Mouse (Mus musculus) neural tube, embryonic 13.5 days (tissue): ENCODE results near the gene Trdmt1. TPM values are rescaled to one million over a fixed set of nuclear protein-coding genes. Genes with fewer than 3 reads are reported as not detected.
A peak's percentile ranks its signal among the peaks of the same experiment; 100 is the strongest.

Experiments used
- ATAC-seq: fragments of 200-750 bp; cut with Nextera tagmentation; 2 replicates; pipeline ENCODE4 v1.8.0; 2017; ENCODE audit warnings: low read depth, mild to moderate bottlenecking, moderate TSS enrichment, moderate library complexity
- H3K27ac ChIP-seq: fragments of 300-500 bp; sonication (generic); replicated peaks from 2 replicates; pipeline ENCODE4 v1.5.1; 2015; ENCODE audit warnings: moderate library complexity, mild to moderate bottlenecking, inconsistent platforms
- H3K27me3 ChIP-seq: fragments of 300-500 bp; sonication (generic); 2 replicates; pipeline ENCODE4 v1.6.1; 2015; ENCODE audit warnings: mild to moderate bottlenecking, inconsistent platforms
- H3K36me3 ChIP-seq: fragments of 300-500 bp; sonication (generic); 2 replicates; pipeline ENCODE4 v1.6.1; 2015; ENCODE audit warnings: mild to moderate bottlenecking, inconsistent platforms
- H3K4me1 ChIP-seq: fragments of 300-500 bp; sonication (generic); replicated peaks from 2 replicates; pipeline ENCODE4 v1.6.1; 2015; ENCODE audit warnings: inconsistent platforms
- H3K4me2 ChIP-seq: fragments of 300-500 bp; sonication (generic); 2 replicates; pipeline ENCODE4 v1.6.1; 2015; ENCODE audit warnings: inconsistent platforms, mild to moderate bottlenecking, moderate library complexity
- H3K4me3 ChIP-seq: fragments of 300-500 bp; sonication (generic); 2 replicates; pipeline ENCODE4 v1.5.1; 2015; ENCODE audit warnings: mild to moderate bottlenecking, inconsistent platforms
- H3K9ac ChIP-seq: fragments of 300-500 bp; sonication (generic); 2 replicates; pipeline ENCODE4 v1.6.1; 2015; ENCODE audit warnings: moderate library complexity, mild to moderate bottlenecking, inconsistent platforms
- H3K9me3 ChIP-seq: fragments of 300-500 bp; sonication (generic); 2 replicates; pipeline ENCODE4 v1.6.1; 2016; ENCODE audit warnings: inconsistent platforms
- WGBS: fragments of 180-500 bp; shearing (Covaris S2); methylation state at CpG from one replicate; pipeline ENCODE4 v1.1.7; 2015; 5-methylcytosine and 5-hydroxymethylcytosine counted together
- polyA plus RNA-seq: library from polyadenylated mRNA; unstranded; fragments of >200 nt; fragmentation: Nextera tagmentation; extraction: Ambion mirVana; gene quantifications from 2 replicates; pipeline ENCODE4 v1.2.1, GENCODE M21; 2015

Trdmt1 gene
- polyA plus RNA-seq, 1 experiment from 2014 or later = 9.9 TPM

- WGBS = 77% methylated on average over 8 of the region's 8 CpGs
- 0 out of 2 replicates have a peak, but pooled peaks have one; percentile 50 for ATAC-seq
- H3K9ac ChIP-seq = no peak overlapping the region
Measured at GRCm38 (mm10) chr2:13523540-13524456, 20.7 kb downstream of the Trdmt1 start.

GRCm38 (mm10) chr2:13522106-13522505 lies 22.4 kb downstream of the Trdmt1 start:
- H3K4me2 ChIP-seq = no peak overlapping the region
- no peak overlapping the region for H3K27ac ChIP-seq
- 28% methylated on average over 8 of the region's 8 CpGs for WGBS
- peaks cover 5% of the 10 kb centered on the region; the same call in 1 of the 2 replicates for H3K4me1 ChIP-seq
- H3K9me3 ChIP-seq = no peaks in the 10 kb centered on the region
- no peak overlapping the region for H3K9ac ChIP-seq
- H3K27me3 ChIP-seq = no peaks in the 10 kb centered on the region
- peaks cover 12% of the 10 kb centered on the region for H3K36me3 ChIP-seq
- ATAC-seq = no peak
- no peak overlapping the region for H3K4me3 ChIP-seq

More at GRCm38 (mm10) chr2:13523540-13524456, 20.7 kb downstream of the Trdmt1 start:
- Histone ChIP-seq H3K4me2 (no peak overlapping the region), H3K27ac (no peak overlapping the region), H3K9me3 (no peaks in the 10 kb centered on the region), H3K36me3 (peaks cover 7% of the 10 kb centered on the region), H3K4me3 (no peak overlapping the region), H3K27me3 (no peaks in the 10 kb centered on the region), H3K4me1 (peaks cover 9% of the 10 kb centered on the region; the same call in 1 of the 2 replicates)

GRCm38 (mm10) chr2:13514949-13515348 lies 29.5 kb downstream of the Trdmt1 start:
- Histone ChIP-seq H3K9me3 (no peaks in the 10 kb centered on the region), H3K27me3 (no peaks in the 10 kb centered on the region)
- WGBS = 69% methylated on average over 4 of the region's 4 CpGs

GRCm38 (mm10) chr2:13502717-13503116 lies 41.8 kb downstream of the Trdmt1 start:
- Histone ChIP-seq H3K27me3 (no peaks in the 10 kb centered on the region), H3K9ac (no peak overlapping the region), H3K9me3 (no peaks in the 10 kb centered on the region), H3K36me3 (no peaks in the 10 kb centered on the region), H3K4me1 (peaks cover 10% of the 10 kb centered on the region; the same call in 1 of the 2 replicates), H3K4me3 (no peak overlapping the region), H3K4me2 (no peak overlapping the region), H3K27ac (no peak overlapping the region)
- WGBS = 92% methylated on average over 2 of the region's 2 CpGs
- ATAC-seq = no peak

More at GRCm38 (mm10) chr2:13514949-13515348, 29.5 kb downstream of the Trdmt1 start:
- H3K4me1 ChIP-seq = no peaks in the 10 kb centered on the region
- no peak overlapping the region for H3K27ac ChIP-seq
- ATAC-seq = no peak
- peaks cover 23% of the 10 kb centered on the region for H3K36me3 ChIP-seq
- no peak overlapping the region for H3K4me3 ChIP-seq
- H3K9ac ChIP-seq = no peak overlapping the region
- no peak overlapping the region for H3K4me2 ChIP-seq

GRCm38 (mm10) chr2:13501553-13501952 lies 42.9 kb downstream of the Trdmt1 start:
- Histone ChIP-seq H3K27me3 (no peaks in the 10 kb centered on the region), H3K4me3 (no peak overlapping the region), H3K4me1 (peaks cover 10% of the 10 kb centered on the region; the same call in 1 of the 2 replicates), H3K36me3 (no peaks in the 10 kb centered on the region), H3K9ac (no peak overlapping the region), H3K4me2 (no peak overlapping the region), H3K9me3 (no peaks in the 10 kb centered on the region), H3K27ac (no peak overlapping the region)
- 13% methylated on average over 5 of the region's 5 CpGs for WGBS
- peak; percentile 75 for ATAC-seq

GRCm38 (mm10) chr2:13500298-13500999 lies 44.0 kb downstream of the Trdmt1 start:
- no peak overlapping the region for H3K9ac ChIP-seq
- ATAC-seq = peak; percentile 79
- WGBS = 27% methylated on average over 5 of the region's 5 CpGs

GRCm38 (mm10) chr2:13499196-13499595 lies 45.3 kb downstream of the Trdmt1 start:
- Histone ChIP-seq H3K27me3 (no peaks in the 10 kb centered on the region), H3K4me3 (no peak overlapping the region), H3K9me3 (no peaks in the 10 kb centered on the region), H3K4me2 (no peak overlapping the region), H3K36me3 (no peaks in the 10 kb centered on the region), H3K27ac (no peak overlapping the region), H3K9ac (no peak overlapping the region), H3K4me1 (peaks cover 10% of the 10 kb centered on the region; the same call in 1 of the 2 replicates)
- WGBS = 87% methylated on average over 7 of the region's 7 CpGs
- ATAC-seq = no peak

More at GRCm38 (mm10) chr2:13500298-13500999, 44.0 kb downstream of the Trdmt1 start:
- Histone ChIP-seq H3K4me2 (no peak overlapping the region), H3K9me3 (no peaks in the 10 kb centered on the region), H3K4me1 (peaks cover 10% of the 10 kb centered on the region; the same call in 1 of the 2 replicates), H3K27me3 (no peaks in the 10 kb centered on the region), H3K36me3 (no peaks in the 10 kb centered on the region), H3K4me3 (no peak overlapping the region), H3K27ac (no peak overlapping the region)

- Histone ChIP-seq H3K27ac (no peak overlapping the region), H3K9ac (no peak overlapping the region), H3K27me3 (no peaks in the 10 kb centered on the region), H3K4me1 (0 out of 2 replicates have a peak, but pooled peaks cover 16% of the 10 kb centered on the region), H3K36me3 (no peaks in the 10 kb centered on the region), H3K4me2 (no peak overlapping the region), H3K4me3 (no peak overlapping the region), H3K9me3 (no peaks in the 10 kb centered on the region)
- 72% methylated on average over 2 of the region's 2 CpGs for WGBS
- ATAC-seq = no peak
Measured at GRCm38 (mm10) chr2:13496087-13496486, 48.4 kb downstream of the Trdmt1 start.

GRCm38 (mm10) chr2:13492927-13493326 lies 51.5 kb downstream of the Trdmt1 start:
- 77% methylated on average over 4 of the region's 4 CpGs for WGBS
- H3K4me3 ChIP-seq = no peak overlapping the region
- no peaks in the 10 kb centered on the region for H3K9me3 ChIP-seq
- H3K4me2 ChIP-seq = no peak overlapping the region
- 0 out of 2 replicates have a peak, but pooled peaks cover 10% of the 10 kb centered on the region for H3K4me1 ChIP-seq
- no peaks in the 10 kb centered on the region for H3K27me3 ChIP-seq
- H3K36me3 ChIP-seq = no peaks in the 10 kb centered on the region
- H3K27ac ChIP-seq = no peak overlapping the region
- no peak for ATAC-seq
- H3K9ac ChIP-seq = no peak overlapping the region

GRCm38 (mm10) chr2:13491734-13492133 lies 52.7 kb downstream of the Trdmt1 start, which contains the start of gene Cubn:
Cubn (minus strand) TSS chr2:13491813.
- WGBS = 37% methylated on average over 8 of the region's 8 CpGs
- no peak within 1 kb of the TSS for H3K27ac ChIP-seq

GRCm38 (mm10) chr2:13490480-13490879 lies 54.0 kb downstream of the Trdmt1 start:
- Histone ChIP-seq H3K4me3 (no peak overlapping the region), H3K36me3 (no peaks in the 10 kb centered on the region), H3K4me2 (no peak overlapping the region), H3K27me3 (no peaks in the 10 kb centered on the region), H3K4me1 (0 out of 2 replicates have a peak, but pooled peaks cover 10% of the 10 kb centered on the region), H3K9ac (no peak overlapping the region), H3K9me3 (no peaks in the 10 kb centered on the region), H3K27ac (no peak overlapping the region)
- no peak for ATAC-seq
- 83% methylated on average over 2 of the region's 2 CpGs for WGBS

More at GRCm38 (mm10) chr2:13491734-13492133, 52.7 kb downstream of the Trdmt1 start, which contains the start of gene Cubn:
- Histone ChIP-seq H3K4me3 (no peak within 1 kb of the TSS), H3K27me3 (no peaks in the 10 kb centered on the region), H3K9ac (no peak within 1 kb of the TSS), H3K4me1 (0 out of 2 replicates have a peak, but pooled peaks cover 10% of the 10 kb centered on the region), H3K36me3 (no peaks in the 10 kb centered on the region), H3K4me2 (no peak within 1 kb of the TSS), H3K9me3 (no peaks in the 10 kb centered on the region)
- no peak for ATAC-seq

GRCm38 (mm10) chr2:13486470-13486869 lies 58.0 kb downstream of the Trdmt1 start:
- H3K27ac ChIP-seq = no peak overlapping the region

More at GRCm38 (mm10) chr2:13486470-13486869, 58.0 kb downstream of the Trdmt1 start:
- H3K9ac ChIP-seq = no peak overlapping the region
- no peak for ATAC-seq
- no peak overlapping the region for H3K4me2 ChIP-seq
- 78% methylated on average over 8 of the region's 8 CpGs for WGBS
- H3K4me1 ChIP-seq = 0 out of 2 replicates have a peak, but pooled peaks cover 2% of the 10 kb centered on the region
- no peaks in the 10 kb centered on the region for H3K27me3 ChIP-seq
- no peaks in the 10 kb centered on the region for H3K36me3 ChIP-seq
- H3K4me3 ChIP-seq = no peak overlapping the region
- no peaks in the 10 kb centered on the region for H3K9me3 ChIP-seq
